Mouse (Mus musculus) heart, adult 2 months (tissue): ENCODE data around the gene Rab13.

Experiments used
- CTCF ChIP-seq: fragments of 200-600 bp; IDR thresholded peaks from 2 replicates; pipeline ENCODE4 v1.8.1; 2022; ENCODE audit warnings: antibody characterized with exemption, mild to moderate bottlenecking, moderate library complexity
- EP300 ChIP-seq: fragments of 200-500 bp; IDR thresholded peaks from 2 replicates; pipeline ENCODE4 v1.6.1; 2011; ENCODE audit warnings: low read depth, low read length, control low read depth; ENCODE audit not compliant: insufficient read depth
- POLR2A ChIP-seq: fragments of 200-500 bp; IDR thresholded peaks from 2 replicates; pipeline ENCODE4 v1.6.1; 2011; ENCODE audit warnings: mild to moderate bottlenecking, low read depth, low read length, control low read depth; ENCODE audit not compliant: insufficient read depth

GRCm38 (mm10) chr3:90263121-90263771 is 49.8 kb downstream of the Rab13 start:
- TF ChIP-seq CTCF (no peak), EP300 (no peak), POLR2A (no peak)
